Mouse (Mus musculus) hindbrain, embryonic 11.5 days (tissue): ENCODE data around the gene Rhbg. TPM values are rescaled to one million over a fixed set of nuclear protein-coding genes. Genes with fewer than 3 reads are reported as not detected.

Source experiments
- ATAC-seq: fragments of 200-750 bp; cut with Nextera tagmentation; 2 replicates; pipeline ENCODE4 v1.8.0; 2017; ENCODE audit warnings: mild to moderate bottlenecking, moderate TSS enrichment, moderate library complexity; ENCODE audit not compliant: low FRiP score
- DNase-seq: peaks from one replicate; pipeline ENCODE4 v3.0.0-alpha.2; 2015; ENCODE audit warnings: low spot score
- H3K27ac ChIP-seq: fragments of 300-500 bp; sonication (generic); 2 replicates; pipeline ENCODE4 v1.5.1; 2014; ENCODE audit warnings: mild to moderate bottlenecking, low read depth, low read length
- H3K27me3 ChIP-seq: fragments of 300-500 bp; sonication (generic); 2 replicates; pipeline ENCODE4 v1.6.1; 2014; ENCODE audit warnings: mild to moderate bottlenecking, low read length, moderate library complexity, mixed read lengths; ENCODE audit not compliant: control insufficient read depth, insufficient read depth
- H3K36me3 ChIP-seq: fragments of 300-500 bp; sonication (generic); 2 replicates; pipeline ENCODE4 v1.6.1; 2014; ENCODE audit warnings: mild to moderate bottlenecking, low read length, moderate library complexity, mixed read lengths; ENCODE audit not compliant: control insufficient read depth, insufficient read depth
- H3K4me1 ChIP-seq: fragments of 300-500 bp; sonication (generic); replicated peaks from 2 replicates; pipeline ENCODE4 v1.6.1; 2014; ENCODE audit warnings: low read length, mixed read lengths; ENCODE audit not compliant: control insufficient read depth, insufficient read depth
- H3K4me2 ChIP-seq: fragments of 300-500 bp; sonication (generic); replicated peaks from 2 replicates; pipeline ENCODE4 v1.6.1; 2014; ENCODE audit warnings: mild to moderate bottlenecking, low read depth, low read length
- H3K4me3 ChIP-seq: fragments of 300-500 bp; sonication (generic); 2 replicates; pipeline ENCODE4 v1.5.1; 2014; ENCODE audit warnings: low read depth, low read length
- H3K9ac ChIP-seq: fragments of 300-500 bp; sonication (generic); 2 replicates; pipeline ENCODE4 v1.6.1; 2014; ENCODE audit warnings: low read depth, low read length
- H3K9me3 ChIP-seq: fragments of 300-500 bp; sonication (generic); 2 replicates; pipeline ENCODE4 v1.6.1; 2016; ENCODE audit warnings: low read length; ENCODE audit not compliant: control insufficient read depth
- WGBS: fragments of 180-500 bp; shearing (Covaris S2); extraction: QIAGEN DNeasy Blood & Tissue Kit; methylation state at CpG from one replicate; pipeline ENCODE4 v1.1.7; 2014; 5-methylcytosine and 5-hydroxymethylcytosine counted together
- polyA plus RNA-seq: library from polyadenylated mRNA; unstranded; fragments of >200 nt; fragmentation: Nextera tagmentation; extraction: Ambion mirVana; gene quantifications from 2 replicates; pipeline ENCODE4 v1.2.1, GENCODE M21; 2014

Rhbg gene
- polyA plus RNA-seq, 1 experiment from 2014 or later: 0.25 TPM

- WGBS: 3% methylated on average over 6 of the region's 6 CpGs
- H3K36me3 ChIP-seq: no peaks in the 10 kb centered on the region; the same call in 1 of the 2 replicates
- peak overlapping the region; percentile 91 for H3K27ac ChIP-seq
- DNase-seq (no peak), ATAC-seq (no peak)
- H3K27me3 ChIP-seq: peaks cover 34% of the 10 kb centered on the region
- no peaks in the 10 kb centered on the region for H3K9me3 ChIP-seq
- no peak overlapping the region for H3K4me2 ChIP-seq
- no peak overlapping the region for H3K9ac ChIP-seq
- peaks cover 25% of the 10 kb centered on the region for H3K4me1 ChIP-seq
- H3K4me3 ChIP-seq: no peak overlapping the region
Observed at GRCm38 (mm10) chr3:88220842-88221241, 33.7 kb downstream of the Rhbg start.

- Histone ChIP-seq H3K4me3 (no peak overlapping the region), H3K27ac (peak overlapping the region; percentile 91), H3K9me3 (no peaks in the 10 kb centered on the region), H3K27me3 (peaks cover 40% of the 10 kb centered on the region), H3K36me3 (no peaks in the 10 kb centered on the region; the same call in 1 of the 2 replicates), H3K4me2 (peak overlapping the region; percentile 15; the same call in 1 of the 2 replicates), H3K9ac (peak overlapping the region; percentile 34; the same call in 1 of the 2 replicates), H3K4me1 (peaks cover 22% of the 10 kb centered on the region)
- ATAC-seq: no peak
- DNase-seq: no peak
- whole genome bisulfite sequencing: 14% methylated on average over 9 of the region's 9 CpGs
Observed at GRCm38 (mm10) chr3:88219940-88220339, 34.6 kb downstream of the Rhbg start.

- H3K4me2 ChIP-seq: peak overlapping the region; percentile 53
- H3K9ac ChIP-seq: peak overlapping the region; percentile 86
- peak overlapping the region; percentile 52 for H3K4me3 ChIP-seq
- 45% methylated on average over 1 of the region's 2 CpGs for WGBS
- H3K27ac ChIP-seq: 0 out of 2 replicates have a peak overlapping the region, but pooled peaks have one; percentile 44
- no peaks in the 10 kb centered on the region for H3K9me3 ChIP-seq
- ATAC-seq (no peak), DNase-seq (no peak)
- peaks cover 20% of the 10 kb centered on the region for H3K4me1 ChIP-seq
- H3K27me3 ChIP-seq: peaks cover 61% of the 10 kb centered on the region
- H3K36me3 ChIP-seq: no peaks in the 10 kb centered on the region
Observed at GRCm38 (mm10) chr3:88217679-88218078, 36.8 kb downstream of the Rhbg start.

GRCm38 (mm10) chr3:88216534-88217326 lies 37.8 kb downstream of the Rhbg start:
- Histone ChIP-seq H3K4me3 (peak overlapping the region; percentile 52), H3K9ac (peak overlapping the region; percentile 86), H3K36me3 (no peaks in the 10 kb centered on the region), H3K9me3 (no peaks in the 10 kb centered on the region), H3K27ac (no peak overlapping the region), H3K4me1 (peaks cover 16% of the 10 kb centered on the region), H3K4me2 (peak overlapping the region; percentile 53), H3K27me3 (peaks cover 69% of the 10 kb centered on the region)
- ATAC-seq: no peak
- no peak for DNase-seq
- 9% methylated on average over 7 of the region's 7 CpGs for WGBS

- Histone ChIP-seq H3K9ac (peak overlapping the region; percentile 86), H3K4me2 (peak overlapping the region; percentile 53), H3K36me3 (no peaks in the 10 kb centered on the region), H3K4me3 (peak overlapping the region; percentile 52), H3K4me1 (peaks cover 10% of the 10 kb centered on the region), H3K27me3 (peaks cover 66% of the 10 kb centered on the region), H3K27ac (peak overlapping the region; percentile 68; the same call in 1 of the 2 replicates), H3K9me3 (no peaks in the 10 kb centered on the region)
- 2% methylated on average over 6 of the region's 6 CpGs for WGBS
- ATAC-seq (no peak), DNase-seq (peak; percentile 48)
Observed at GRCm38 (mm10) chr3:88216116-88216515, 38.4 kb downstream of the Rhbg start.

- peak overlapping the region; percentile 52 for H3K4me3 ChIP-seq
- WGBS: under 1% methylated on average over 23 of the region's 23 CpGs
- peak; percentile 60 for DNase-seq
- no peaks in the 10 kb centered on the region for H3K9me3 ChIP-seq
- H3K9ac ChIP-seq: peak overlapping the region; percentile 86
- ATAC-seq: no peak
- peak overlapping the region; percentile 68 for H3K27ac ChIP-seq
- peaks cover 69% of the 10 kb centered on the region for H3K27me3 ChIP-seq
- peaks cover 7% of the 10 kb centered on the region for H3K4me1 ChIP-seq
- no peaks in the 10 kb centered on the region for H3K36me3 ChIP-seq
- peak overlapping the region; percentile 53 for H3K4me2 ChIP-seq
Observed at GRCm38 (mm10) chr3:88215553-88216004, 38.9 kb downstream of the Rhbg start.

GRCm38 (mm10) chr3:88214971-88215552 lies 39.4 kb downstream of the Rhbg start:
- H3K9ac ChIP-seq: peak overlapping the region; percentile 86
- H3K4me2 ChIP-seq: peak overlapping the region; percentile 53
- no peaks in the 10 kb centered on the region for H3K36me3 ChIP-seq
- H3K27me3 ChIP-seq: peaks cover 70% of the 10 kb centered on the region
- DNase-seq: no peak
- WGBS: under 1% methylated on average over 48 of the region's 48 CpGs
- peaks cover 1% of the 10 kb centered on the region for H3K4me1 ChIP-seq
- H3K4me3 ChIP-seq: peak overlapping the region; percentile 52
- H3K9me3 ChIP-seq: no peaks in the 10 kb centered on the region
- ATAC-seq: peak; percentile 12
- H3K27ac ChIP-seq: peak overlapping the region; percentile 68

- Histone ChIP-seq H3K4me1 (no peaks in the 10 kb centered on the region; the same call in none of the 2 replicates), H3K27ac (peak overlapping the region; percentile 68), H3K27me3 (peaks cover 71% of the 10 kb centered on the region), H3K9me3 (no peaks in the 10 kb centered on the region), H3K9ac (peak overlapping the region; percentile 86), H3K36me3 (no peaks in the 10 kb centered on the region), H3K4me3 (peak overlapping the region; percentile 52), H3K4me2 (peak overlapping the region; percentile 53)
- WGBS: under 1% methylated on average over 36 of the region's 42 CpGs
- DNase-seq: peak; percentile 76
- peak; percentile 85 for ATAC-seq
Observed at GRCm38 (mm10) chr3:88214197-88214938, 40.1 kb downstream of the Rhbg start.
